Mouse (Mus musculus): ENCODE measurements around the gene G6pc3. TPM values are rescaled to one million over a fixed set of nuclear protein-coding genes. Genes with fewer than 3 reads are reported as not detected.

The G6pc3 gene
- 31.6 and 43.7 TPM in 2 replicates for polyA plus RNA-seq (2014; fragmentation: Nextera tagmentation; extraction: Ambion mirVana)

DNA sequence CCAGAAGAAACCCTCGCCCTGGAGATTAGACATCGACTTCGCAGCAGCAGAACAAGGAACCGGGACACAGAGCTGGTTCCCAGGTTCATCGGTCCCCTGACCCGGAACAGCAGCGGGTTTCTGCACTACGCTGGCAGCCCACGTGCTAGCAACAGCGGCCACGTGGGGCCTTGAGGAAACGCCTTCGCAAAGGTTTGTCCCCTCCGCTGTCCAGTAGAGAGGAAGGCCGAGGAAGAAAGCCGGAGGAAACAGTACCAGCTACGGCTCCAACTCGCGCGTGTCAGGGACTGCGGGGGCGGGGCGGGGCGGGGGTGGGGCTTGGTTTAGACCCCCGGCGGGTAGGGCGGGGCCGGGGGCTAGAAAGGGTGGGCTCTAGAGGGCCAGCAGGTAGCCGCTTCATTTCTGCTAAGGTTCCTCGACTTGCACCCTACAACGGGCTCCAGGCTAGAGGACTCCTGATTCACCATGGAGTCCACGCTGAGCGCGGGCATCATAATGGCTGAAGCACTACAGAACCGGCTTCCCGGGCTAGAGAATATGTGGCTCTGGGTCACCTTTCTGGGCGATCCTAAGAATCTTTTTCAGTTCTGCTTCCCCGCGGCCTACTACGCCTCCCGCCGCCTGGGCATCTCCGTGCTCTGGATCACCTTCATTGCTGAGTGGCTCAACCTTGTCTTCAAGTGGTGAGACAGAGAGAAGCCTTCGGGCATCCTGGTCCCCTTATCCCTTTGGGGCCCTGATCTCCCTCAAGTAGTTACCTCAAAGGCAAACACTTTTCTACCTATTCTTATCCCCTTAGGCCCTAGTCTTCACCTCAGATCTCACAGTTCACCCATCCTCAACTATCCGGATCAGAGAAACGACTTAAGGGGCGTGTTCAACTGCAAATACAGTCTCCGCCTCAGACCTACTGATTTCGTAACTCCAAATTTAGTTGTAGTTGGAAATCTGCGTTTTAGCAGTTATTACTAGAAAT lies at the start of gene G6pc3:
Gene G6pc3 (plus strand): TSS at position 160 of the 976 bp plus-strand sequence.
- H3K27me3 ChIP-seq (ENCODE audit: control insufficient read depth, insufficient read depth, low read length), result no peaks in the 10 kb centered on the region
- peak; percentile 94 for DNase-seq
- H3K9me3 ChIP-seq (ENCODE audit: control insufficient read depth, low read length), result no peaks in the 10 kb centered on the region
- H3K9ac ChIP-seq (replicated peaks; ENCODE audit: low read length), result peak within 1 kb of the TSS; percentile 71
- H3K27ac ChIP-seq (replicated peaks; ENCODE audit: low read depth, low read length), result peak within 1 kb of the TSS; percentile 75
- 2% methylated on average over 50 of the region's 50 CpGs for WGBS
- 0 out of 2 replicates have a peak, but pooled peaks cover 17% of the 10 kb centered on the region for H3K4me1 ChIP-seq (ENCODE audit: control insufficient read depth, insufficient read depth, low read length)
- H3K4me3 ChIP-seq (replicated peaks; ENCODE audit: low read depth, low read length), result peak within 1 kb of the TSS; percentile 52
- peaks cover 23% of the 10 kb centered on the region for H3K36me3 ChIP-seq (ENCODE audit: control insufficient read depth, insufficient read depth, low read length)
- ATAC-seq (ENCODE audit: low FRiP score, low TSS enrichment), result peak; percentile 81
- H3K4me2 ChIP-seq (ENCODE audit: low read length), result peak within 1 kb of the TSS; percentile 65

DNA sequence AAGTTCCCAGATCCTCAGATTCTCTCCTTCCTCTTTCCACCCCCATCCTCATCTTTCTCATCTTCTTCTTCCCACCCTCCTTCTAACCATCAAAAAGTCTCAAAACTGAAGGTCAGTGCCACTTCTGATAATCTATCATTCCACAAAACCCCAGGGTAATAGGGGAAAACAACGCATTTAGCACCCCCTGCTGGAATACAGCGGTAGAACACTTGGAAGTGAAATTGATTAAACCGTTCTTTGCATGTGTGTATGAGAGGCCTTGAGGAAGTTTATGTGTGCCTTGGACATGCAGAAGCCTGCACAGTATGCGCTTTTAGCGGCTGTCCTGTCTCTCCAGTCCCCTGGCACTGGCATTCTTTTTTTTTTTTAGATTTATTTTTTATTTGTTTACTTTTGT lies 48.9 kb upstream of the G6pc3 start:
- Histone ChIP-seq H3K36me3 (ENCODE audit: control insufficient read depth, insufficient read depth, low read length) (no peaks in the 10 kb centered on the region), H3K4me2 (ENCODE audit: low read length) (no peak overlapping the region), H3K9me3 (ENCODE audit: control insufficient read depth, low read length) (no peaks in the 10 kb centered on the region), H3K27ac (replicated peaks; ENCODE audit: low read depth, low read length) (no peak overlapping the region), H3K9ac (replicated peaks; ENCODE audit: low read length) (no peak overlapping the region), H3K4me3 (replicated peaks; ENCODE audit: low read depth, low read length) (no peak overlapping the region), H3K27me3 (ENCODE audit: control insufficient read depth, insufficient read depth, low read length) (peaks cover 21% of the 10 kb centered on the region), H3K4me1 (ENCODE audit: control insufficient read depth, insufficient read depth, low read length) (0 out of 2 replicates have a peak, but pooled peaks cover 3% of the 10 kb centered on the region)
- WGBS, result 2% methylated on average over 5 of the region's 5 CpGs
- DNase-seq, result peak; percentile 85
- ATAC-seq (ENCODE audit: low FRiP score, low TSS enrichment), result no peak

DNA sequence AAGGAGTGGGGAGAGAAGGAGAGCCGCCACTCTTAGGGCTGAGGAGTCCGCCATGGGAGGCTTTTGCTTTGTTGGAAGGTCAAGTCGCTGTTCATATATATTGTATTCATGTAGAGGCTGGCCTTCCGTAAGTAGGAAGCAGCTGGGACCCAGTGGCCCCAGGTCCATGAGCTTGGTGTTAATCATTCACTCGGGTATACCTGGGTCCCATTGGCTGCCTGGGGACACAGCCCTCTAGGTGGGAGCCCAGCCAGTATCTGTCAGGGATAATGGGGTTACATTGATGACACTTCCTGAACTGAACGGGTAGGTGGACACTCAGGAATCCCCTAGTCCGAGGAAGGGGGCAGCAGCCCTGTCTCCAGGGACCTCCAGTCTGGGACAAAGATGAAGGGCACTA lies 47.1 kb upstream of the G6pc3 start:
- Histone ChIP-seq H3K4me3 (replicated peaks; ENCODE audit: low read depth, low read length) (no peak overlapping the region), H3K36me3 (ENCODE audit: control insufficient read depth, insufficient read depth, low read length) (no peaks in the 10 kb centered on the region), H3K27ac (replicated peaks; ENCODE audit: low read depth, low read length) (no peak overlapping the region), H3K9ac (replicated peaks; ENCODE audit: low read length) (no peak overlapping the region), H3K4me2 (ENCODE audit: low read length) (no peak overlapping the region), H3K9me3 (ENCODE audit: control insufficient read depth, low read length) (no peaks in the 10 kb centered on the region), H3K27me3 (ENCODE audit: control insufficient read depth, insufficient read depth, low read length) (peaks cover 39% of the 10 kb centered on the region), H3K4me1 (ENCODE audit: control insufficient read depth, insufficient read depth, low read length) (0 out of 2 replicates have a peak, but pooled peaks cover 3% of the 10 kb centered on the region)
- ATAC-seq (ENCODE audit: low FRiP score, low TSS enrichment) (no peak), DNase-seq (no peak)
- WGBS, result 71% methylated on average over 7 of the region's 7 CpGs

DNA sequence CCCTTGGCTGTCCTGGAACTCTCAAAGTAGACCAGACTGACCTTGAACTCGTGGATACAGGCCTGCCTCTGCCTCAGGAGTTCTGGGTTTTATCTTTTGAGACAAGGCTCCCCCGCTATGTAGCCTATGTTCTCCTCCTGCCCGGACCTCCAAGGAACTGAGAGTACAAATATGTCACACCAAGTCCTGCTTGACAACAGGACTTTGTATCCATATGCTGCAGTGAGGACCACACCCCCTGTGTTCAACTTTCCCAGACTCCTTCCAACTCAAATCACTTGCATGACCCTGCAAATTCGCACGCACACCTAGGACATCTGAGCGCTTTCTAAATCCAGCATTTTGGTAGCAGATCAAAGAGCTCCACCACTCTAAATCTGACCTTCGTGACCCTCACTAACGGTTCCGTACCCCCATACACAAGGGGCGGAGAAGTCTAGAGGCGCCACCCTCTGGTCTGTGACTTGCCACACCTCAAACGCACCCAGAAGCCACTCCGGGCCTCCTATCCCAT lies 44.4 kb upstream of the G6pc3 start:
- H3K9ac ChIP-seq (replicated peaks; ENCODE audit: low read length), result no peak overlapping the region
- no peak for ATAC-seq (ENCODE audit: low FRiP score, low TSS enrichment)
- no peaks in the 10 kb centered on the region for H3K36me3 ChIP-seq (ENCODE audit: control insufficient read depth, insufficient read depth, low read length)
- H3K27me3 ChIP-seq (ENCODE audit: control insufficient read depth, insufficient read depth, low read length), result peaks cover 56% of the 10 kb centered on the region
- peak overlapping the region; percentile 14; the same call in 1 of the 2 replicates for H3K4me3 ChIP-seq (replicated peaks; ENCODE audit: low read depth, low read length)
- H3K9me3 ChIP-seq (ENCODE audit: control insufficient read depth, low read length), result no peaks in the 10 kb centered on the region
- 0 out of 2 replicates have a peak, but pooled peaks cover 3% of the 10 kb centered on the region for H3K4me1 ChIP-seq (ENCODE audit: control insufficient read depth, insufficient read depth, low read length)
- no peak overlapping the region for H3K27ac ChIP-seq (replicated peaks; ENCODE audit: low read depth, low read length)
- no peak for DNase-seq
- H3K4me2 ChIP-seq (ENCODE audit: low read length), result peak overlapping the region; percentile 37
- WGBS, result 22% methylated on average over 13 of the region's 13 CpGs

DNA sequence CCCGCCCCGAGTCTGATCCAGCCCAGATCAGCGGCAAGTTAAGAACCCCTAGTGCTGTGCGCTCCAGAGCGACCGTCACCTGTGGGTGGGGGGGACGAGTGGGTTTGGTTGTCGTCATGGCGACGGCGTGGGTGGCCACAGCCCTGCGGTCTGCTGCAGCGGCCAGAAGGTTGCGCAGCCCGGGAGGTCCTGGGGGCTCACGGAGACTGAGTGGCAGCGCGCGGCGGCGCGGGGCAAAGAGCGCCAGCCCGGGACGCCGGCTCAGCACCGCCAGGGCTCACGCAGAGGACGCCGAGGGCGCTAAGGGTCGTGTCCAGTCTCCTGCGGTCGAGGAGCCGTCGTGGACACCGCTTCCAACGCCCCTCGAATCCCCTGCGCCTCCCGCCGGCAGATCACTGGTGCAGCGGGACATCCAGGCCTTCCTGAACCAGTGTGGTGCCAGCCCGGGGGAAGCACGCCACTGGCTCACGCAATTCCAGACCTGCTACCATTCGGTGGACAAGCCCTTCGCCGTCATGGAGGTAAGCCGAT lies 43.9 kb upstream of the G6pc3 start, which contains the start of gene Nags:
Gene Nags (plus strand): TSS at position 43 of the 531 bp plus-strand sequence.
- no peaks in the 10 kb centered on the region for H3K9me3 ChIP-seq (ENCODE audit: control insufficient read depth, low read length)
- peak within 1 kb of the TSS; percentile 14; the same call in 1 of the 2 replicates for H3K4me3 ChIP-seq (replicated peaks; ENCODE audit: low read depth, low read length)
- ATAC-seq (ENCODE audit: low FRiP score, low TSS enrichment), result no peak
- H3K4me1 ChIP-seq (ENCODE audit: control insufficient read depth, insufficient read depth, low read length), result 0 out of 2 replicates have a peak, but pooled peaks cover 3% of the 10 kb centered on the region
- H3K36me3 ChIP-seq (ENCODE audit: control insufficient read depth, insufficient read depth, low read length), result no peaks in the 10 kb centered on the region
- 2% methylated on average over 50 of the region's 50 CpGs for WGBS
- no peak for DNase-seq
- no peak within 1 kb of the TSS for H3K27ac ChIP-seq (replicated peaks; ENCODE audit: low read depth, low read length)
- peaks cover 56% of the 10 kb centered on the region for H3K27me3 ChIP-seq (ENCODE audit: control insufficient read depth, insufficient read depth, low read length)
- H3K9ac ChIP-seq (replicated peaks; ENCODE audit: low read length), result no peak within 1 kb of the TSS
- peak within 1 kb of the TSS; percentile 37 for H3K4me2 ChIP-seq (ENCODE audit: low read length)

DNA sequence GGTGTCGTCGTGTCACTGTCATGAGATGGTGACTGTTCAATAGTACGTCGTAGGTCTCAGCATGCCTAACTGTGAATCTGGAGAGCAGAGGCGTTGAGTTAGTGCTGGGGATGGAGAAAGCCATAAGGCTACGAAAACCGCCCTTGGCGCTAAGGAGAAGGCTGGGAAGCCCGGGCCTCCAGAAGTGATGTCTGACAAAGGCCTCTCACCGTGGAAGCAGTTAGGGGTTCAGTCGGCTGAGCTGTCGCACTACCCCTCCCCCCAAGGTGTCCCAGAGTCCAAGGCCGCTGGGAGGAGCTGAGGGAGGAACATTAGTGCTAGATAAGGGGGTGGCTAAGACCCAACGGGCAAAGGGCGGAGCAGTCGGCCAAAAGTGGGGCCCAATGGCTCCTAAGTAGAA lies 43.4 kb upstream of the G6pc3 start:
- WGBS, result 4% methylated on average over 16 of the region's 16 CpGs
- ATAC-seq (ENCODE audit: low FRiP score, low TSS enrichment) (no peak), DNase-seq (no peak)
- H3K36me3 ChIP-seq (ENCODE audit: control insufficient read depth, insufficient read depth, low read length), result no peaks in the 10 kb centered on the region
- H3K9me3 ChIP-seq (ENCODE audit: control insufficient read depth, low read length), result no peaks in the 10 kb centered on the region
- H3K27ac ChIP-seq (replicated peaks; ENCODE audit: low read depth, low read length), result no peak overlapping the region
- no peak overlapping the region for H3K9ac ChIP-seq (replicated peaks; ENCODE audit: low read length)
- peaks cover 56% of the 10 kb centered on the region for H3K27me3 ChIP-seq (ENCODE audit: control insufficient read depth, insufficient read depth, low read length)
- H3K4me1 ChIP-seq (ENCODE audit: control insufficient read depth, insufficient read depth, low read length), result 0 out of 2 replicates have a peak, but pooled peaks cover 3% of the 10 kb centered on the region
- no peak overlapping the region for H3K4me2 ChIP-seq (ENCODE audit: low read length)
- H3K4me3 ChIP-seq (replicated peaks; ENCODE audit: low read depth, low read length), result no peak overlapping the region

DNA sequence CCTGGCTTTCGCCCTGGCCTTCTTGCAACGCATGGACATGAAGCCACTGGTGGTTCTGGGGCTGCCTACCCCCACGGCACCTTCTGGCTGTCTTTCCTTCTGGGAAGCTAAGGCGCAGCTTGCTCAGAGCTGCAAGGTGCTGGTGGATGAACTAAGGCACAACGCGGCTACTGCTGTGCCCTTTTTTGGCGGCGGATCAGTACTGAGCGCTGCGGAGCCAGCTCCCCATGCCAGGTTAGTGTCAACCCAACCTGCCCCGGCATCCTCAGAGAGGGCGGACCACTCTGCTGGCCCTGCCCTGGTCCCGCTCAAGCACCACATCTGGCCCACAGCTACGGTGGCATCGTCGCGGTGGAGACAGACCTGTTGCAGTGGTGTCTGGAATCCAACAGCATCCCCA lies 42.9 kb upstream of the G6pc3 start:
- ATAC-seq (ENCODE audit: low FRiP score, low TSS enrichment) (no peak), DNase-seq (no peak)
- Histone ChIP-seq H3K36me3 (ENCODE audit: control insufficient read depth, insufficient read depth, low read length) (no peaks in the 10 kb centered on the region), H3K4me2 (ENCODE audit: low read length) (no peak overlapping the region), H3K9me3 (ENCODE audit: control insufficient read depth, low read length) (no peaks in the 10 kb centered on the region), H3K4me3 (replicated peaks; ENCODE audit: low read depth, low read length) (no peak overlapping the region), H3K27me3 (ENCODE audit: control insufficient read depth, insufficient read depth, low read length) (peaks cover 56% of the 10 kb centered on the region), H3K27ac (replicated peaks; ENCODE audit: low read depth, low read length) (no peak overlapping the region), H3K9ac (replicated peaks; ENCODE audit: low read length) (no peak overlapping the region), H3K4me1 (ENCODE audit: control insufficient read depth, insufficient read depth, low read length) (0 out of 2 replicates have a peak, but pooled peaks cover 3% of the 10 kb centered on the region)
- 11% methylated on average over 17 of the region's 17 CpGs for WGBS

DNA sequence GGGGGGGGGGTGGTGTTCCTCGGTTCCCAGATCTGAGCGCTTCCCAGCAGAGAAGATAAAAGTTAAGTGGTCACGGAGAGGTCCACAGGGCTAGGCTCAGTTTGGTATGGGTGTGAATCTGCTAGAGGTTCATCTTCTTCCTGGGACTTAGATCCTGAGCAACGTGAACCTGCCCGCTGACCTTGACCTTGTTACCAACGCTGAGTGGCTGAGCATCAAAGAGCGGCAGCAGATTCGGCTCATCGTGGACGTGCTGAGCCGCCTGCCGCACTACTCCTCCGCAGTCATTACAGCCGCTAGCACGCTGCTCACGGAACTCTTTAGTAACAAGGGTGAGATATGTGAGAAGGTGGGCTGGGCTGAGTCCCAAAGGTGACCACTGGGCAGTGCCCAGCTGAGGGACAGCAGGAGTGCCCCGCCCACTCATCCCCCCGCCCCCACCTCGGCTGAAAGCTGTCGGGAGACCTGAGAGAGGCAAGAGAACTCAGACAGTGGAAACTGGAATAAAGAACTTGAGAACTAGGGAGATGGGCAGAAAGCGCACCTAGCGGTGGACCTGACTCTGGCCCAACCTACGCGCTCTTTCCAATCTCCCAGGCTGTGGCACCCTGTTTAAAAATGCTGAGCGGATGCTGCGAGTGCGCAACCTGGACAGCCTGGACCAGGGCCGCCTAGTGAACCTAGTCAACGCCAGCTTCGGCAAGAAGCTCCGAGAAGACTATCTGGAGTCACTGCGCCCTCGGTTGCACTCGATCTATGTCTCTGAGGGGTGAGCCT lies 42.0 kb upstream of the G6pc3 start:
- no peak for ATAC-seq (ENCODE audit: low FRiP score, low TSS enrichment)
- no peaks in the 10 kb centered on the region for H3K9me3 ChIP-seq (ENCODE audit: control insufficient read depth, low read length)
- H3K4me2 ChIP-seq (ENCODE audit: low read length), result no peak overlapping the region
- peaks cover 1% of the 10 kb centered on the region; the same call in 1 of the 2 replicates for H3K36me3 ChIP-seq (ENCODE audit: control insufficient read depth, insufficient read depth, low read length)
- H3K9ac ChIP-seq (replicated peaks; ENCODE audit: low read length), result no peak overlapping the region
- DNase-seq, result no peak
- 9% methylated on average over 34 of the region's 34 CpGs for WGBS
- peaks cover 54% of the 10 kb centered on the region for H3K27me3 ChIP-seq (ENCODE audit: control insufficient read depth, insufficient read depth, low read length)
- 0 out of 2 replicates have a peak, but pooled peaks cover 3% of the 10 kb centered on the region for H3K4me1 ChIP-seq (ENCODE audit: control insufficient read depth, insufficient read depth, low read length)
- no peak overlapping the region for H3K4me3 ChIP-seq (replicated peaks; ENCODE audit: low read depth, low read length)
- H3K27ac ChIP-seq (replicated peaks; ENCODE audit: low read depth, low read length), result no peak overlapping the region
